Mouse (Mus musculus): Measurements from ENCODE around the gene Plekha7. TPM values are rescaled to one million over a fixed set of nuclear protein-coding genes. Genes with fewer than 3 reads are reported as not detected.

Plekha7 gene
- polyA plus RNA-seq, 1 experiment: 24.4 TPM

- no peak for DNase-seq
- TF ChIP-seq POLR2A (IDR thresholded peaks at IDR 0.05; ENCODE audit: control insufficient read depth, extremely low read depth, insufficient read depth, low read length, poor library complexity) (no peak), CTCF (IDR thresholded peaks at IDR 0.05; ENCODE audit: borderline replicate concordance, control insufficient read depth, extremely low read depth, insufficient read depth, low read length, poor library complexity) (no peak)
- 47% methylated on average over 12 of the region's 12 CpGs for WGBS
- Histone ChIP-seq H3K4me3 (ENCODE audit: control insufficient read depth, insufficient read depth, low read length) (no peak overlapping the region), H3K36me3 (ENCODE audit: control insufficient read depth, insufficient read depth, low read length) (no peaks in the 10 kb centered on the region), H3K27me3 (ENCODE audit: control insufficient read depth, insufficient read depth, low read length) (no peaks in the 10 kb centered on the region), H3K4me1 (replicated peaks; ENCODE audit: control insufficient read depth, insufficient read depth, low read length) (peaks cover 25% of the 10 kb centered on the region), H3K27ac (ENCODE audit: control insufficient read depth, insufficient read depth, low read length) (no peak overlapping the region)
Observed at GRCm38 (mm10) chr7:116240791-116241474, 67.2 kb downstream of the Plekha7 start.

DNA sequence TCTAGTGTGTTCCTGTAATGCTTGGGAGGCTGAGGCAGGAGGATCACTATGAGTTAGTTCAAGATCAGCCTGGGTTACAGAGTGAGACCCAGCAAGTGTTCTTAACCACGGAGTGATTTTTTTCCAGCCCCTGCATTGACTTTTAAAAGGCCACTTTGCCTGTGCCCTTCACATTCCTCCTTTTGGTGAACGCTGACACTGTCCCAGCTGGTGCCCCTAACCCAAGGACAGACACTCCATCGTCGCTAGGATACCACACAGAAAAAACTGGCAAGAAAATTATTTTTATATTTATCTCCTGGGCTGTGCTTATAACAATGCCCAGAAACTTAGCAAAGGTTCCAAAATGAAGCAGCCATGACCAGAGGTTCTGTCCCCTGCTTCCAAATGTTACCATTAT is 67.8 kb downstream of the Plekha7 start:
- H3K36me3 ChIP-seq (ENCODE audit: control insufficient read depth, insufficient read depth, low read length): no peaks in the 10 kb centered on the region
- WGBS: 89% methylated on average over 4 of the region's 4 CpGs
- peaks cover 31% of the 10 kb centered on the region for H3K4me1 ChIP-seq (replicated peaks; ENCODE audit: control insufficient read depth, insufficient read depth, low read length)
- H3K27me3 ChIP-seq (ENCODE audit: control insufficient read depth, insufficient read depth, low read length): no peaks in the 10 kb centered on the region
- no peak overlapping the region for H3K27ac ChIP-seq (ENCODE audit: control insufficient read depth, insufficient read depth, low read length)
- H3K4me3 ChIP-seq (ENCODE audit: control insufficient read depth, insufficient read depth, low read length): no peak overlapping the region
- TF ChIP-seq POLR2A (IDR thresholded peaks at IDR 0.05; ENCODE audit: control insufficient read depth, extremely low read depth, insufficient read depth, low read length, poor library complexity): no peak
- TF ChIP-seq CTCF (IDR thresholded peaks at IDR 0.05; ENCODE audit: borderline replicate concordance, control insufficient read depth, extremely low read depth, insufficient read depth, low read length, poor library complexity): no peak
- DNase-seq: no peak

GRCm38 (mm10) chr7:116238320-116238719 is 69.9 kb downstream of the Plekha7 start:
- Histone ChIP-seq H3K27me3 (ENCODE audit: control insufficient read depth, insufficient read depth, low read length) (no peaks in the 10 kb centered on the region), H3K36me3 (ENCODE audit: control insufficient read depth, insufficient read depth, low read length) (no peaks in the 10 kb centered on the region), H3K4me3 (ENCODE audit: control insufficient read depth, insufficient read depth, low read length) (no peak overlapping the region), H3K27ac (ENCODE audit: control insufficient read depth, insufficient read depth, low read length) (no peak overlapping the region), H3K4me1 (replicated peaks; ENCODE audit: control insufficient read depth, insufficient read depth, low read length) (peaks cover 40% of the 10 kb centered on the region)
- peak; percentile 43 for DNase-seq
- WGBS: 9% methylated on average over 4 of the region's 4 CpGs
- no peak for TF ChIP-seq CTCF (IDR thresholded peaks at IDR 0.05; ENCODE audit: borderline replicate concordance, control insufficient read depth, extremely low read depth, insufficient read depth, low read length, poor library complexity)
- no peak for TF ChIP-seq POLR2A (IDR thresholded peaks at IDR 0.05; ENCODE audit: control insufficient read depth, extremely low read depth, insufficient read depth, low read length, poor library complexity)

GRCm38 (mm10) chr7:116237157-116237981 is 70.8 kb downstream of the Plekha7 start:
- peaks cover 47% of the 10 kb centered on the region for H3K4me1 ChIP-seq (replicated peaks; ENCODE audit: control insufficient read depth, insufficient read depth, low read length)
- TF ChIP-seq CTCF (IDR thresholded peaks at IDR 0.05; ENCODE audit: borderline replicate concordance, control insufficient read depth, extremely low read depth, insufficient read depth, low read length, poor library complexity): no peak
- TF ChIP-seq POLR2A (IDR thresholded peaks at IDR 0.05; ENCODE audit: control insufficient read depth, extremely low read depth, insufficient read depth, low read length, poor library complexity): no peak
- peak; percentile 33 for DNase-seq
- no peaks in the 10 kb centered on the region for H3K27me3 ChIP-seq (ENCODE audit: control insufficient read depth, insufficient read depth, low read length)
- H3K36me3 ChIP-seq (ENCODE audit: control insufficient read depth, insufficient read depth, low read length): no peaks in the 10 kb centered on the region
- H3K27ac ChIP-seq (ENCODE audit: control insufficient read depth, insufficient read depth, low read length): no peak overlapping the region
- H3K4me3 ChIP-seq (ENCODE audit: control insufficient read depth, insufficient read depth, low read length): peak overlapping the region; percentile 30
- WGBS: under 1% methylated on average over 69 of the region's 69 CpGs

GRCm38 (mm10) chr7:116236608-116237007 is 71.6 kb downstream of the Plekha7 start:
- no peak for TF ChIP-seq POLR2A (IDR thresholded peaks at IDR 0.05; ENCODE audit: control insufficient read depth, extremely low read depth, insufficient read depth, low read length, poor library complexity)
- TF ChIP-seq CTCF (IDR thresholded peaks at IDR 0.05; ENCODE audit: borderline replicate concordance, control insufficient read depth, extremely low read depth, insufficient read depth, low read length, poor library complexity): no peak
- Histone ChIP-seq H3K27me3 (ENCODE audit: control insufficient read depth, insufficient read depth, low read length) (no peaks in the 10 kb centered on the region), H3K4me1 (replicated peaks; ENCODE audit: control insufficient read depth, insufficient read depth, low read length) (peaks cover 47% of the 10 kb centered on the region), H3K4me3 (ENCODE audit: control insufficient read depth, insufficient read depth, low read length) (no peak overlapping the region), H3K27ac (ENCODE audit: control insufficient read depth, insufficient read depth, low read length) (no peak overlapping the region), H3K36me3 (ENCODE audit: control insufficient read depth, insufficient read depth, low read length) (no peaks in the 10 kb centered on the region)
- DNase-seq: no peak
- 19% methylated on average over 8 of the region's 8 CpGs for WGBS

DNA sequence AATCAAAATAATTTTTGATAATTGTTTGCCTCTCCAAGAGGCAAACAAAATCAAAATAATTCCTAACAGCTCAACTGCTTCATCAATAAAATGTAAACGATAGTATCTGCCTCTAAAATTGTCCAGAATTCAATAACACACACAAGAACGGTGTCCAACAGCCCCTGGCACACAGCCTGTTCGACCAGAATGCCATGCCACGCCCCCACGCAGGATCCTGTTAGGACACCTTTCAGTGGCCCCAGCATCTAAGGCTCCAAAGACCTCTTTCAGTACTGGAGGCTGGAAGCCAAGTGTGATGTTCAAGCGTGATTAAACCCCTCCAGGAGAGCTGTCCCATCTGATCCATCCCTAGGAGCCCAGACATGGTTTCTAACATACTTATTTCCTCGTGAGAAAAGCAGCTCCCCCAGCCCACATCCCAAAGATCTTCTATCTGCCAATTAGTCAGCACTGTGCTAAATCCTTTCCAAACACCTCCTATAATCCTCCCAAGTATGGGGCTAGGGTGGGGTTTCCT is 73.8 kb downstream of the Plekha7 start:
- no peaks in the 10 kb centered on the region for H3K27me3 ChIP-seq (ENCODE audit: control insufficient read depth, insufficient read depth, low read length)
- peaks cover 57% of the 10 kb centered on the region for H3K4me1 ChIP-seq (replicated peaks; ENCODE audit: control insufficient read depth, insufficient read depth, low read length)
- no peaks in the 10 kb centered on the region for H3K36me3 ChIP-seq (ENCODE audit: control insufficient read depth, insufficient read depth, low read length)
- no peak for DNase-seq
- no peak overlapping the region for H3K4me3 ChIP-seq (ENCODE audit: control insufficient read depth, insufficient read depth, low read length)
- TF ChIP-seq POLR2A (IDR thresholded peaks at IDR 0.05; ENCODE audit: control insufficient read depth, extremely low read depth, insufficient read depth, low read length, poor library complexity): no peak
- no peak for TF ChIP-seq CTCF (IDR thresholded peaks at IDR 0.05; ENCODE audit: borderline replicate concordance, control insufficient read depth, extremely low read depth, insufficient read depth, low read length, poor library complexity)
- 62% methylated on average over 7 of the region's 7 CpGs for WGBS
- H3K27ac ChIP-seq (ENCODE audit: control insufficient read depth, insufficient read depth, low read length): no peak overlapping the region

Data from thymus, adult 2 months (tissue).